Mouse (Mus musculus) kidney, adult 9 months (tissue): Measurements from ENCODE around the gene 4930412O13Rik.
A peak's percentile ranks its signal among the peaks of the same experiment; 100 is the strongest.

Experiments
- DNase-seq: peaks from one replicate; pipeline ENCODE4 v3.0.0; 2022

Gene 4930412O13Rik

GRCm38 (mm10) chr2:9881051-9881591 is at the start of gene 4930412O13Rik:
Gene 4930412O13Rik, plus strand, starts transcription at chr2:9881252.
- DNase-seq = no peak

DNA sequence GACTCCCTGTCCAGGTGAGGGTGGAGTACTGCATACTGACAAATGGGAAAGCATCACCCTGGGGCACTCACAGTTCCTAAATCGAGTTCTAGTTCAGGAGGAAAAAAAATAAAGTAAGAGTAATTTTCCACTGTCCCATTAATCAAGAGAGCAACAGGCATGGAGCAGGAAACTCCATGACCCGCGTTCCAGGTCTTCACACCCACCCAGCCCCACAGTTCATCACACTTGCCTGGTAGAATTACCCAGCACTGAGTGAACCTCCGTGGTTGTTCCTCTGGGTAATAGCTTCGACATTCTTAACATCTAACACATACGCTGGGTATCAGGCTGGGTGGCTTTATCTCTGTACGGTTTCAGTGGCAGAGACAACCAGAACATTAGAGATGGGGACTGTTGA is 47.3 kb upstream of the 4930412O13Rik start:
- no peak for DNase-seq

DNA sequence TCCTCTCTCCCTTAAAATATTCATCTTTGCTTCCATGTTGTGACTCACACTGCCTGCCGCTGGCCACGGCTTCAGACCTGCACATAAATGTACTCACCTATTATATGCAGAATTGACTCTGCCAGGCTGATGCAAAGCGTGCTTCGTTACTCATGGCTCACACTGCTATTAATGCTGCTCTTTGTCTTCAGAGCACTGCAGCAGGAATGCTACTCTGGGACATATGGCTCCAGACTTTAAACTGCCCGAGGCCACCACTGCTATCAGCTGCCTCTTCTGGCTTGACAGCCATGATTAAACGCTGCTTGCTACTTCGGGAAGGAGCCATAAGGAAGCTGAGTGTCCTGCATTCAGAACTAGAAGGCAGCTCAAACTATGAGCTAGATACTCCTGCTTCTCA is 45.9 kb upstream of the 4930412O13Rik start:
- DNase-seq = no peak

GRCm38 (mm10) chr2:9852851-9853576 is 28.0 kb upstream of the 4930412O13Rik start:
- DNase-seq = no peak

DNA sequence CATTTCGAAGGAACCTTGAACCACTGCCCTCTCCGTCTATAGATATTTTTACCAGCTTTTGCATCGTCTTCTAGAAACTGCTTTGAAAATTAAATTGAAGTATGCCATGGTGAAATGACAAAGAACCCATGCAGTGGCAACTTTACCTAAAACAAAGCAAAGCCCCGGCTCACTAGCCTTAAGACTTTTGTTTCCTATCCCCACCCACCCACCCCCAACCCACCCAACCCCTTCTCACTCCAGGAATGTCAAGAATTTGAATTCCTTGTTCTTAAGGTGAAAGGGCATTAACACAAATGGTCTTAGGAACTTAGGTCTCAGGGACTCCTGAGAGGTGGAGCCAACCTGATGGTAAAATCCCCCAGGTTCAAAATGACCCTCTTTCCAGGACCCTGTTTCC is 25.2 kb upstream of the 4930412O13Rik start:
- DNase-seq = no peak

- DNase-seq = no peak
Measured at GRCm38 (mm10) chr2:9860698-9861097, 20.4 kb upstream of the 4930412O13Rik start.

DNA sequence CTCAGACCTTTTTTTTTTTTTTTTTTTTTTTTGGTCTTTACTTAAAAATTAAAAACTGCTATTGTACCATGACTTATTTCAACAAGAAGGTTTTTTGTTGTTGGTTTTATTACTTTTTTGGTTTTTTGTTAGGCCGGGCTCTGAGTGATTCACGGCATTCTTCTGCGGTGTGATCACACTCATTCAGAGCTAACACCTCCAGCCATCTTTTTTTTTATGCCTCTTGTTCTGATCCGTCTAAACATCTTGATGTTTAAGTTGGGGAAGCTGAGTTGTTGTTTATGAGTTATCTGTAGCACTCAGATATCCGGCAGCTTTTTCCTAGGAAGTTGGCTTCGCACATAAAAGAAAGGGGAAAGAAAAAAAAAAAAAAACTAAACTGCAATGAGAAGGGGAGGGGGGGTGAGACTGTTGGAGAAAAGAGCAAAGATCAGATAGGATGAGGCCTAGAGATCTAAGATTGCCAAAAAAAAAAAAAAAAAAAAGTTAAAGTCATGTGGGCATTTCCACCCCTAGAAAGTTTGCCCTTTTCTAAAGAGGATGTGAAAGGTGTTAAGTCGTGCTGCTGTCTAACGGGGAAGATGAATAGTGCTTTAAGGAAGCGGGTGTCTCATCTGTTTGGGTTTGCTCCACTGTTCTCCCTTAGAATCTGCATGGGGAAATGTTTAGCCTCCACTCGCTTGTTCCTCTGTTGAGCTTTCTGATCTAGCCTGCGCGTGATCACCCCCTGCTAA is 13.8 kb upstream of the 4930412O13Rik start:
- DNase-seq = no peak

DNA sequence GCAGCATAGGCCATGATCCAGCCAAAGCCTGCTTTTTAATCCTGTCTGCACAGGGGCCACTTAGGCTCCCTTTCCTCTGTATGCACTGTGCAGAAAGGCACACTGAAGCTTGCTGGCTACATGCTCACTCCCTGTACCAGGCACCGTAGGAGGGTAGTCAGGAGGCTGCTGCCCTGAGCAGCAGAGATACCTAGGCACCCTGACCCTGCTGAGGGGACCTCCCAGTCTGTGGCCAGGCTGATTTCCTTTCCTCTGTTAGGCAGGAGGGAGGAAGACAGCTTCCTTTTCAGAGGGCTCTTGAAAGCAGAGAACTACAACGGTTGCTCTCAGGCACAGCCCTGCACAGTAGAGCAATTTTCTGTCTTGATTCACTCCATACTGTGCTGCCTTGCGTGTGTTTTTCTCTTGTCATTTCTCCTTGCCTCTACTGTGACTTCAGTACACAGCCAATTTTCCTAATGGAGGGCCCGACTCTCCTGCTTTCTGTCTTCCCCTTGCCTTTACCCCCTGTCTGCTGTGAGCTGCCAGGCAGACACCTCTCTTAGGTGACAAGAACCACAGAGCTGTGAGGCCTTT is 9.8 kb upstream of the 4930412O13Rik start:
- no peak for DNase-seq

DNA sequence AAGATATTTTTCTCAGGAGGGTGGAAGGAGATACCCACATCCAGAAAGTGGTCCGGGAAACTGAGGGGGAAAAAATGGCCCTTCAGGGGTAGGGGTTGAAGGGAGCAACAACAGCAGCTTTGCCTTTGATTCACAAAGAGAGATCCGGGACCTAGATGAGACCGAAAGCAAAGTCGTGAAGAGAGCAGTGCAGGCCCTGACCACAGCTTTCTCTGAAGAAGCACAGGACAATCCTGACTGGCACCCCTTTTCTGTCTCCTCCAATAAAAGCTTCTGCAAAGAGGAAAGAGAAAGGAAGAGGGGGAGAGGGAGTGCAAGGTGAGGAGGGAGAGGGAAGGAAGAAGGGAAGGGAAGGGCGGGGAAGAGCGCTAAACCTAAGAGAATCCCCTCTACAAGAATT is 9.3 kb upstream of the 4930412O13Rik start:
- DNase-seq = no peak

DNA sequence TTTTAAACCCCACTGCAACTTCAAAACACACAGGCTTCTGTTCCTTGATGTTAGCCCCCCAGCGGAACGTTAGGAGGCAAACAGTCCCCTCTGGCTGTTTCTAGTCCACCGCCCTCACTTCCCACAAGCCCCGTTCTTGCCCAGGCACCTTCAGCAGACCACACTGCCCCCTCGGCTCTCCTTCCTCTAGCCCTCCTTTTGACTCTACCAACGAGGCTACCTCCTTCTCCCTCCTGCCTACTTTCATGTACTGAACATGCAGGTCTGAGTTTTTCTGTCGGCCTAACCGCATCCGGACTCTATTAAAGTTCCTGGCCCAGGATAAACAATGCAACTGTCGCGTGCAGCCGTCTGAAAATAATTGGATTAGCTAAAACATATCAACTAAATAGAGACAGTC is 8.4 kb upstream of the 4930412O13Rik start:
- no peak for DNase-seq

- no peak for DNase-seq
Measured at GRCm38 (mm10) chr2:9873757-9874156, 7.3 kb upstream of the 4930412O13Rik start.

GRCm38 (mm10) chr2:9874467-9875219 is 6.4 kb upstream of the 4930412O13Rik start:
- DNase-seq = no peak

DNA sequence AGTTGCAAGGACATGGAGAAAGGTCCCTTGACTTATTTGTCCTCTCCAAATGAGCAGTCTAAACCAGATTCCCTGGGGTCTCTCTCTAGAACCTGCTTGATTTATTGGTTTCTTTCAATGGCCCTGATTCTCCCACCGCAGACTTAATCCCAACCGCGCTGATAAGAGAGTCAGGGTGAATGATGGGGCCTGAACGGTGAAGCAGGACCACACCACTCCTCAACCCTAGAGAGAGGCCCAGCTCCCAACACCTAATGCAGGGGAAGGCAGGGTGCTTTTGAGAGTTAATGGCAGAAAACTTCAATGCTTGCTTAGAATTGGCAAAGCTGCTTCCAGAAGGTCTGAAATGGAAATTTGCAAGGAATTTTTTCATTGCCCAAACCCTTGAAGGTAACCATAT is 5.8 kb upstream of the 4930412O13Rik start:
- DNase-seq = no peak

DNA sequence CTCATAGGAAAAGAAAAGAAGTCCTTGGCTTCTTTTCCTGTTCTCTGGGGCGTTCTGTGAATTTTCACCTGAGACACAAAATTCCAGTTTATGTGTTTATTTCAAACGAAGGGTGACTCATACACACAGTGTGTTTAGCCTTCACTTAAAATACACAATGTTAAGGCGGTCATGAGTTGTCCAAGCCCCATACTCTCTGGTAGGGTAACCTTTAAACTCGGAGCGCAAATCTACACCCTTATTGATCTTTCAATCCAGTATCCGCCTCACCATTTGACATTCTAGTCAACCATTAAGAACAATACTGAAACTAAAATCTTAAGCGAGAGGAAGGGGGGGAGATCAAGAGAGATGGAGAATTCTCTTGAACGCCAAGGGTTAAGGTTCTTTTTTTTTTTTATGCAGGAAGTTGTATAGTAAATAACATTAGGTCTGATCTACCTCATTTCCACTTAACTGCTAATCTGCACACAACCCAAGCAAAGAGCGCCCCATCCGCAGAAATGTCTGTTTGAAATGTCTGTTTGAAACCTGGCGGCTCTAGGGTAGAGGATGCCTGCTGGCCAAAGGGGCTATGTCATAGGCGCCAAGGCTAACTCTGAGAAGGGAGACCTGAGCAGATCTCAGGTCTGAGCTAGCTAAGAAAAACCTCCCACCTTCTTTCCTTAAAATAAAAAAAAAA is 5.2 kb upstream of the 4930412O13Rik start:
- no peak for DNase-seq

- no peak for DNase-seq
Measured at GRCm38 (mm10) chr2:9876621-9877325, 4.3 kb upstream of the 4930412O13Rik start.

- no peak for DNase-seq
Measured at GRCm38 (mm10) chr2:9877326-9877690, 3.7 kb upstream of the 4930412O13Rik start.

GRCm38 (mm10) chr2:9877966-9878563 is 3.0 kb upstream of the 4930412O13Rik start:
- DNase-seq = no peak

GRCm38 (mm10) chr2:9878564-9879081 is 2.4 kb upstream of the 4930412O13Rik start:
- DNase-seq = peak; percentile 40

DNA sequence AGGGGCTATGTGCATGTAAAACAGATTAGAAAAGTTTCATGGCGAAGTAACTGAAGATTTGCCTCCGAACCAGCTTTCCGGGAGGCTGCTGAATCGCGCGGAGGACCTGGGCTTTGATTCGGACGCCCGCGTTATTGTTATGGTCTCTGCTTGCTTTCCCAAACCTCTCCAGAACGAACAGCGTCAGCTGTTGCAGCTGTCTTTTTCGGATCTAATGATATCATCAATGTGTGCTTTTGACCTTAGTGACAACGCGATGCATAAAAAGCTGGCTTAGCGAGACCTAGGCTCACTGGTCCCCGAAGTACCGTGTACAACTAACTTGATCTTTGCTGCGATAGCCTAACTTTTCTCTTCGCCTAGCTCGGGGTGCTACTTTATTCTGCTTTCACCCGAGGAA is 2.0 kb upstream of the 4930412O13Rik start:
- DNase-seq = no peak

DNA sequence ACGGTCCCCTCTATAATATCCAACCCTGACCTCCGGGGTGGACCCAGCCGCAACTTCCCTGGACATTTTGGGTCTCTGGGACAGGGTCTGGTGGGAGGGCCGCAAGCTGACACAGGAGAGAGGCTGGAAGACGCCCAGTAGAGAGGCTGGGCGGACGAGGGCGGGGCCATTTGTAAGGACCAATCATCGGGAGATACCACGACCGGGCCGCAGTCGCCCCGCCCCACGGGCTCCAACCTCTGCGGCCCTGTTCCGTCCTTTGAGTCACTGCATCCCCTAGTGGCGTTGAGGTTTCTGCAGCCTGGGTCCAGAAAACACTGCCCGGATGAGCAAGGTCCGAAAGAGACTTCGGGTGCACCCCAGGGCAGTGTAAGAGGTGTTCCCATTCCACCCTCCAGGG is 1.6 kb upstream of the 4930412O13Rik start:
- DNase-seq = peak; percentile 88

DNA sequence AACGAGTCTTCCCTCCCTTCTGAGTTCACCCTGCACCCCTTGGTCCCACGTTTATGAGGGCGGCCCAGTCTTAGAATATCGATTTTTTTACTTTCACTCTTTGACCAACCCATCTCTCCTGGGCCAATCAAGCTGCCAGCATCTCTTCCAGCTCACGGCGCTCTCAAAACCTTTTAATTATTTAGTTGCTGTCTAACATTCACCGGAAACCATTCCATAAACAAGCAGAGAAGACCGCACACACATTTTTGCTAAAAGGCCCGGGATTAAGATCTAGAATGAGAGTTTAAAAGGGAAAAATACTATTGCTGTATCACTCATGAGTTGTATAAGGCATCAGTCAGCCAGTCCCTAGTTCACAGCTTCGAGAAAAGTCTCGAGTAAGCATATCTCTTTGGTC is 781 bp upstream of the 4930412O13Rik start:
- no peak for DNase-seq
